Comparison of ENCODE assay signal across 9 mouse cellular contexts in genomic region chr3:89613526-89614523, GRCm38 (mm10).
A peak's percentile ranks its signal among the peaks of the same experiment; 100 is the strongest.
DNase-seq lines count a peak whose midpoint lies in the region; ATAC-seq and TF ChIP-seq lines count a peak whose summit lies in the region.
"Had no signal": no experiment of that assay in that cellular context is flagged by ENCODE, and none has a peak within 500 bp of the region (broad histone marks: within the 10 kb centered on the region; RNA-seq: fewer than 3 reads in every experiment).

No protein-coding gene starts in this region.

- no peaks in the 10 kb centered on the region for H3K27me3 ChIP-seq in hindbrain, postnatal 0 days (ENCODE audit: insufficient read depth, low read length)
- no peaks in the 10 kb centered on the region for H3K27me3 ChIP-seq in midbrain, embryonic 12.5 days
- no peaks in the 10 kb centered on the region for H3K27me3 ChIP-seq in stomach, embryonic 16.5 days (ENCODE audit: control insufficient read depth, insufficient read depth, low read length)
- H3K27me3 ChIP-seq: liver, embryonic 13.5 days had no signal

- no peaks in the 10 kb centered on the region for H3K9me3 ChIP-seq in hindbrain, postnatal 0 days (ENCODE audit: low read length)
- no peaks in the 10 kb centered on the region for H3K9me3 ChIP-seq in midbrain, embryonic 12.5 days
- H3K9me3 ChIP-seq in stomach, embryonic 16.5 days (replicated peaks; ENCODE audit: control insufficient read depth, low read length) = no peaks in the 10 kb centered on the region
- H3K9me3 ChIP-seq: liver, embryonic 13.5 days had no signal

- TF ChIP-seq CTCF in gastrocnemius, adult 2 months (IDR thresholded peaks at IDR 0.05) = no peak
- TF ChIP-seq CTCF in hindbrain, postnatal 0 days (IDR thresholded peaks at IDR 0.05; ENCODE audit: low read depth) = no peak

- peak overlapping the region; percentile 13; the same call in 1 of the 2 replicates for H3K9ac ChIP-seq in hindbrain, postnatal 0 days (replicated peaks; ENCODE audit: low read length)
- H3K9ac ChIP-seq in midbrain, embryonic 12.5 days (replicated peaks) = no peak overlapping the region
- H3K9ac ChIP-seq in stomach, embryonic 16.5 days (ENCODE audit: low read length) = peak overlapping the region; percentile 16; the same call in 1 of the 2 replicates
- H3K9ac ChIP-seq: liver, embryonic 13.5 days had no signal

- no peak overlapping the region for H3K27ac ChIP-seq in gastrocnemius, adult 2 months
- peak overlapping the region; percentile 71 for H3K27ac ChIP-seq in hindbrain, postnatal 0 days
- peak overlapping the region; percentile 69 for H3K27ac ChIP-seq in midbrain, embryonic 12.5 days (replicated peaks)
- peak overlapping the region; percentile 79 for H3K27ac ChIP-seq in stomach, embryonic 16.5 days (ENCODE audit: low read length)
- H3K27ac ChIP-seq: liver, embryonic 13.5 days had no signal

- DNase-seq in adipocyte (ENCODE audit: low spot score) = peak; percentile 9
- DNase-seq in cerebellum, adult 9-11 months = peak; percentile 10
- DNase-seq in gastrocnemius, adult 2 months = peak; percentile 65
- DNase-seq in hindbrain, postnatal 0 days (ENCODE audit: low spot score) = peak; percentile 90
- peak; percentile 69 to 70 for DNase-seq in layer of hippocampus, postnatal 36 days
- DNase-seq: liver, embryonic 13.5 days had no signal

- peak; percentile 89 for ATAC-seq in hindbrain, postnatal 0 days
- ATAC-seq in midbrain, embryonic 12.5 days (ENCODE audit: low FRiP score, low read depth) = peak; percentile 72
- peak; percentile 90 for ATAC-seq in stomach, embryonic 16.5 days (ENCODE audit: insufficient read depth, low FRiP score)
- ATAC-seq in erythroid progenitor cell, adult 5-6 weeks (replicated peaks; ENCODE audit: low FRiP score, poor library complexity, severe bottlenecking) = no peak

- no peaks in the 10 kb centered on the region for H3K36me3 ChIP-seq in hindbrain, postnatal 0 days (ENCODE audit: insufficient read depth, low read length)
- no peaks in the 10 kb centered on the region for H3K36me3 ChIP-seq in midbrain, embryonic 12.5 days
- no peaks in the 10 kb centered on the region for H3K36me3 ChIP-seq in stomach, embryonic 16.5 days (ENCODE audit: control insufficient read depth, insufficient read depth, low read length)
- H3K36me3 ChIP-seq: liver, embryonic 13.5 days had no signal

- no peak overlapping the region for H3K4me2 ChIP-seq in hindbrain, postnatal 0 days (ENCODE audit: low read depth, low read length)
- no peak overlapping the region for H3K4me2 ChIP-seq in midbrain, embryonic 12.5 days (replicated peaks)
- H3K4me2 ChIP-seq in stomach, embryonic 16.5 days (ENCODE audit: low read depth, low read length) = no peak overlapping the region
- H3K4me2 ChIP-seq: liver, embryonic 13.5 days had no signal

- intact Hi-C loops in gastrocnemius, adult 2 months (cut with DNase I) = no loop called here

- WGBS in hindbrain, postnatal 0 days = 13% methylated on average over 18 of the region's 18 CpGs
- WGBS in midbrain, embryonic 12.5 days = 57% methylated on average over 18 of the region's 18 CpGs
- 25% methylated on average over 18 of the region's 18 CpGs for WGBS in stomach, embryonic 16.5 days

- H3K4me3 ChIP-seq in gastrocnemius, adult 2 months = no peak overlapping the region
- no peak overlapping the region for H3K4me3 ChIP-seq in hindbrain, postnatal 0 days (ENCODE audit: low read length)
- H3K4me3 ChIP-seq in midbrain, embryonic 12.5 days = no peak overlapping the region
- H3K4me3 ChIP-seq in stomach, embryonic 16.5 days (replicated peaks; ENCODE audit: low read length) = no peak overlapping the region
- H3K4me3 ChIP-seq: liver, embryonic 13.5 days had no signal

- H3K4me1 ChIP-seq in hindbrain, postnatal 0 days (ENCODE audit: insufficient read depth, low read length) = peaks cover 14% of the 10 kb centered on the region
- peaks cover 21% of the 10 kb centered on the region for H3K4me1 ChIP-seq in midbrain, embryonic 12.5 days
- H3K4me1 ChIP-seq in stomach, embryonic 16.5 days (ENCODE audit: control insufficient read depth, insufficient read depth, low read length) = peaks cover 15% of the 10 kb centered on the region
- H3K4me1 ChIP-seq: liver, embryonic 13.5 days had no signal

Comparison
In these comparisons a context has a peak if more than half of its experiments do, and no peak if none do; other contexts are left out.
1. DNase-seq: peak in every context shown above with its lines; median percentile 90 in hindbrain, postnatal 0 days; 70 in layer of hippocampus, postnatal 36 days; 65 in gastrocnemius, adult 2 months; 10 in cerebellum, adult 9-11 months; 9 in adipocyte.